Mouse (Mus musculus) liver, embryonic 15.5 days (tissue): ENCODE results near the gene 4921509C19Rik. TPM values are rescaled to one million over a fixed set of nuclear protein-coding genes. Genes with fewer than 3 reads are reported as not detected.
"Not testable (repeated sequence)": the region's sequence is repeated elsewhere in the genome, so short reads cannot be mapped to it uniquely, and the experiment has no call there.

ENCODE experiments used
- ATAC-seq: fragments of 200-750 bp; cut with Nextera tagmentation; 2 replicates; pipeline ENCODE4 v1.8.0; 2017; ENCODE audit warnings: moderate number of reproducible peaks, mild to moderate bottlenecking, moderate library complexity; ENCODE audit not compliant: insufficient read depth
- H3K27ac ChIP-seq: fragments of 300-500 bp; sonication (generic); replicated peaks from 2 replicates; pipeline ENCODE4 v1.5.1; 2015; ENCODE audit warnings: mild to moderate bottlenecking, inconsistent platforms
- H3K27me3 ChIP-seq: fragments of 300-500 bp; sonication (generic); 2 replicates; pipeline ENCODE4 v1.6.1; 2015; ENCODE audit warnings: mild to moderate bottlenecking, inconsistent platforms
- H3K36me3 ChIP-seq: fragments of 300-500 bp; sonication (generic); replicated peaks from 2 replicates; pipeline ENCODE4 v1.6.1; 2015; ENCODE audit warnings: moderate library complexity, mild to moderate bottlenecking, inconsistent platforms
- H3K4me1 ChIP-seq: fragments of 300-500 bp; sonication (generic); replicated peaks from 2 replicates; pipeline ENCODE4 v1.6.1; 2015; ENCODE audit warnings: inconsistent platforms
- H3K4me2 ChIP-seq: fragments of 300-500 bp; sonication (generic); 2 replicates; pipeline ENCODE4 v1.6.1; 2015; ENCODE audit warnings: moderate library complexity, mild to moderate bottlenecking, inconsistent platforms
- H3K4me3 ChIP-seq: fragments of 300-500 bp; sonication (generic); replicated peaks from 2 replicates; pipeline ENCODE4 v1.5.1; 2015; ENCODE audit warnings: mild to moderate bottlenecking, inconsistent platforms
- H3K9ac ChIP-seq: fragments of 300-500 bp; sonication (generic); 2 replicates; pipeline ENCODE4 v1.6.1; 2015; ENCODE audit warnings: moderate library complexity, mild to moderate bottlenecking, inconsistent platforms
- H3K9me3 ChIP-seq: fragments of 300-500 bp; sonication (generic); replicated peaks from 2 replicates; pipeline ENCODE4 v1.6.1; 2016; ENCODE audit warnings: inconsistent platforms
- whole genome bisulfite sequencing: fragments of 180-500 bp; shearing (Covaris S2); methylation state at CpG from one replicate; pipeline ENCODE4 v1.1.7; 2015; ENCODE audit warnings: mixed read lengths; ENCODE audit not compliant: insufficient replicate concordance; 5-methylcytosine and 5-hydroxymethylcytosine counted together
- polyA plus RNA-seq: library from polyadenylated mRNA; unstranded; fragments of >200 nt; fragmentation: Nextera tagmentation; extraction: Ambion mirVana; gene quantifications from 2 replicates; pipeline ENCODE4 v1.2.1, GENCODE M21; 2015

4921509C19Rik gene
- polyA plus RNA-seq, 1 experiment from 2014 or later, result not detected

DNA sequence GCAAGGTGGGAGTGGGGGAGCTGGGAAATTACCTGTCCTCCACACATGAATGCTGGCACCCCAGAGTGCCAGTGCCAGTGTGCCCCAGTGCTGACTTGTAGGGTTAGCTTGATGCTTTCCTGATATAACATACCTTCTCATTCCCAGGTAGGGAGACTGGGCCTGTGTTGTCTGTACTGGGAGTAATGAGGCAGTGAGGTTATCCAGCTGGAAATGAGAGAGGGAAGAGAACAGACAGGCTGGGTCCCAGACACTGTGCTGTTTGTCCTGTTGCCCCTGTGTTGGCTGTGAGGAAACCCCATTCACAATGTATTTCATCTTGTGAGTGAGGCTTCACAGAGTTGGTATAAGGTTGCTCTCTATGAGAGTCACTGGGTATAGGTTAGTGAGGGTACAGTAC lies 10.5 kb upstream of the 4921509C19Rik start:
- no peaks in the 10 kb centered on the region for H3K36me3 ChIP-seq
- H3K4me1 ChIP-seq, result no peaks in the 10 kb centered on the region
- no peak overlapping the region for H3K27ac ChIP-seq
- H3K9me3 ChIP-seq, result no peaks in the 10 kb centered on the region
- no peak overlapping the region for H3K4me2 ChIP-seq
- H3K4me3 ChIP-seq, result no peak overlapping the region
- 0 out of 2 replicates have a peak, but pooled peaks cover 5% of the 10 kb centered on the region for H3K27me3 ChIP-seq
- no peak for ATAC-seq
- H3K9ac ChIP-seq, result no peak overlapping the region

DNA sequence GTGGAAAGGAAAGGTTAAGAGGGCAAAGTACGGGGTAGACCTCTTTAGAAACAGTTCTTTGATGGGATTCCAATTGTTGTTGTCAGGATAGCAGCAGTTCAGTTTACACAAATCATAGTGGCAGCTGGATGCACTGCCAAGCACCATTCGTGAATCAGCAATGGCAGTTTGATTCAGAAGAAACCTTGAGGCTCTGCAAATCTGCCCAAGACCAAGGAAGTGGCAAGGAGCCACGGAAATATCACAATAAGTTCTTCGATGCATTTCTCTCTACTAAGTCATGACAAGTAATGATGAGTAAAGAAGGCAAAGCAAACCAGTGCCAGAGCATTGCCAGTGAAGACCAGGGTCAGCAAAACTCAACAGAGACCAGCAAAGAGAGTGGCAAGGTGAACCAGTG lies 41.0 kb downstream of the 4921509C19Rik start:
- not testable (repeated sequence) for H3K4me2 ChIP-seq, H3K9ac ChIP-seq, H3K27ac ChIP-seq, H3K36me3 ChIP-seq, H3K27me3 ChIP-seq, H3K4me3 ChIP-seq, H3K9me3 ChIP-seq, ATAC-seq, H3K4me1 ChIP-seq
- WGBS, result 46% methylated on average over 4 of the region's 4 CpGs

GRCm38 (mm10) chr2:151434203-151434602 lies 41.8 kb downstream of the 4921509C19Rik start:
- not testable (repeated sequence) for H3K4me2 ChIP-seq, H3K27me3 ChIP-seq, H3K9me3 ChIP-seq, H3K4me3 ChIP-seq, H3K36me3 ChIP-seq, H3K4me1 ChIP-seq, H3K27ac ChIP-seq, ATAC-seq, H3K9ac ChIP-seq
- 38% methylated on average over 4 of the region's 4 CpGs for WGBS

Other genes with a start within 250 kb of the 4921509C19Rik start
- 65.2 and 65.3 TPM in 2 replicates for gene Nsfl1c, start 18.0 kb upstream of the 4921509C19Rik start, polyA plus RNA-seq
- gene Fkbp1a, start 66.3 kb upstream of the 4921509C19Rik start, polyA plus RNA-seq, result 126 and 128 TPM in 2 replicates
- gene Sdcbp2, start 96.5 kb upstream of the 4921509C19Rik start, polyA plus RNA-seq, result 0.24 and 0.26 TPM in 2 replicates
- 0.03 TPM in 1 of 2 replicates, not detected in the other for gene Snph, start 156.4 kb upstream of the 4921509C19Rik start, polyA plus RNA-seq
- gene Rad21l, start 192.4 kb upstream of the 4921509C19Rik start, polyA plus RNA-seq, result not detected in 2 replicates
- 0.06 TPM in 1 of 2 replicates, not detected in the other for gene Tmem74b, start 225.9 kb upstream of the 4921509C19Rik start, polyA plus RNA-seq